Mouse (Mus musculus) spleen, adult 2 months (tissue): ENCODE data around the gene Ndufaf7.

ENCODE experiments used
- CTCF ChIP-seq: fragments of 200-500 bp; IDR thresholded peaks from 2 replicates; pipeline ENCODE4 v1.5.1; 2011; ENCODE audit warnings: mild to moderate bottlenecking, inconsistent platforms; ENCODE audit not compliant: insufficient read depth, insufficient read length, insufficient replicate concordance; ENCODE audit errors: extremely low read depth
- POLR2A ChIP-seq: fragments of 200-500 bp; IDR thresholded peaks from 2 replicates; pipeline ENCODE4 v1.6.1; 2011; ENCODE audit warnings: low read depth, low read length, inconsistent platforms

GRCm38 (mm10) chr17:78894991-78895390 is 41.9 kb upstream of the Ndufaf7 start:
- TF ChIP-seq POLR2A, result no peak
- no peak for TF ChIP-seq CTCF
